Mouse (Mus musculus) MEL (cell line): ENCODE measurements around the gene Slc30a6.

Source experiments
- CTCF ChIP-seq, 3 experiments: IDR thresholded peaks in 2 of 3; conservative IDR thresholded peaks in 1 of 3; 2 replicates each; pipeline ENCODE4 v1.5.1; 2011 to 2012; ENCODE audit warnings: low read length in 3 of 3, low read depth in 2 of 3, mild to moderate bottlenecking in 2 of 3, improper control_type of control experiment in 1 of 3, inconsistent platforms in 1 of 3, mixed read lengths in 1 of 3, moderate library complexity in 1 of 3; ENCODE audit not compliant: control insufficient read depth in 1 of 3, insufficient read depth in 1 of 3, poor library complexity in 1 of 3, severe bottlenecking in 1 of 3
- ELF1 ChIP-seq: IDR thresholded peaks from 2 replicates; pipeline ENCODE4 v1.6.1; 2014; ENCODE audit warnings: low read depth, mild to moderate bottlenecking, inconsistent platforms, low read length, improper control_type of control experiment, moderate library complexity
- EP300 ChIP-seq, 2 experiments: IDR thresholded peaks; 2 replicates each; pipeline ENCODE4 v1.6.1; 2011; ENCODE audit warnings: improper control_type of control experiment in 2 of 2, low read length in 2 of 2, low read depth in 1 of 2, mild to moderate bottlenecking in 1 of 2
- GABPA ChIP-seq: IDR thresholded peaks from 2 replicates; pipeline ENCODE4 v1.6.1; 2012; ENCODE audit warnings: low read depth, mild to moderate bottlenecking, inconsistent platforms, low read length, improper control_type of control experiment, moderate library complexity
- GATA1 ChIP-seq: IDR thresholded peaks from 2 replicates; pipeline ENCODE4 v1.6.1; 2011; ENCODE audit warnings: low read depth, low read length, improper control_type of control experiment
- MAFK ChIP-seq: IDR thresholded peaks from 2 replicates; pipeline ENCODE4 v1.6.1; 2011; ENCODE audit warnings: low read depth, mild to moderate bottlenecking, low read length, improper control_type of control experiment, borderline replicate concordance
- MAX ChIP-seq: IDR thresholded peaks from 2 replicates; pipeline ENCODE4 v1.6.1; 2011; ENCODE audit warnings: low read length, improper control_type of control experiment
- MAZ ChIP-seq: IDR thresholded peaks from 2 replicates; pipeline ENCODE4 v1.6.1; 2012; ENCODE audit warnings: low read depth, mild to moderate bottlenecking, inconsistent platforms, low read length, improper control_type of control experiment
- POLR2A ChIP-seq, 2 experiments: IDR thresholded peaks; 2 replicates each; pipeline ENCODE4 v1.6.1; 2011 to 2012; ENCODE audit warnings: low read length in 2 of 2, mild to moderate bottlenecking in 2 of 2, control low read depth in 1 of 2, improper control_type of control experiment in 1 of 2, low read depth in 1 of 2, moderate library complexity in 1 of 2; ENCODE audit not compliant: control insufficient read depth in 1 of 2, insufficient read depth in 1 of 2, poor library complexity in 1 of 2
- RCOR1 ChIP-seq: IDR thresholded peaks from 2 replicates; pipeline ENCODE4 v1.6.1; 2012; ENCODE audit warnings: low read depth, mild to moderate bottlenecking, inconsistent platforms, low read length, improper control_type of control experiment
- TBP ChIP-seq: IDR thresholded peaks from 2 replicates; pipeline ENCODE4 v1.8.0; 2011; ENCODE audit warnings: low read depth, low read length, improper control_type of control experiment
- UBTF ChIP-seq: IDR thresholded peaks from 2 replicates; pipeline ENCODE4 v1.6.1; 2012; ENCODE audit warnings: low read depth, mild to moderate bottlenecking, inconsistent platforms, low read length, improper control_type of control experiment, moderate library complexity, borderline replicate concordance; ENCODE audit not compliant: insufficient read depth
- USF1 ChIP-seq: IDR thresholded peaks from 2 replicates; pipeline ENCODE4 v1.6.1; 2014; ENCODE audit warnings: low read depth, mild to moderate bottlenecking, inconsistent platforms, low read length, improper control_type of control experiment, moderate library complexity

DNA sequence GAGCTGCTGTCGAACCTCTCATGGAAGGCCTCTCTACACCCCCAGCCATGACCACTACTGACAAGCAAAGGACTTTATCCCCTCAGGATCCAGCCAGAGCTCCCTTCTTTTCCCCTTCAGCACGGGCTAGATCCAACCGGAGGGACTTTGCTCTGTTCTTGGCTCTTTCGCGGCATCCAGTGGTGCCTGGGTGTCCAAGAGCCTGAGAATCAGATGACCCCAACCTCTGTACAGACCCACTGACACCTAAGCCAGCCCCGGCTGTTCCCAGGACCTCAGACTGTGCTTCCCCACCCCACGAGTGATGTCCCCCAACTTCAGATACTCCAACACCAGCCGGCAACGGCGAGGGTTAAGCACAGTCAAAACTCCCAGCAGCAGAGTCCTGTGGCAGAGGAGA, 54.4 kb downstream of the Slc30a6 start:
- TF ChIP-seq TBP (no peak), UBTF (no peak), MAX (no peak), GATA1 (no peak), POLR2A (IDR thresholded peaks at IDR 0.05; ENCODE audit: control insufficient read depth in 1 of 2, insufficient read depth in 1 of 2, low read depth in 1 of 2, low read length in 2 of 2, poor library complexity in 1 of 2) (no peak), GABPA (no peak), ELF1 (no peak), CTCF (IDR thresholded peaks at IDR 0.05 in 2 of 3, conservative IDR thresholded peaks at IDR 0.05 in 1 of 3; ENCODE audit: control insufficient read depth in 1 of 3, insufficient read depth in 1 of 3, low read depth in 2 of 3, low read length in 3 of 3, poor library complexity in 1 of 3, severe bottlenecking in 1 of 3) (no peak), EP300 (IDR thresholded peaks at IDR 0.05; ENCODE audit: low read depth in 1 of 2, low read length in 2 of 2) (no peak), MAZ (no peak), MAFK (no peak), RCOR1 (no peak), USF1 (no peak)
